Mouse (Mus musculus) WW6 (cell line): ENCODE results near the gene Gm3373.
"Not testable (repeated sequence)": the region's sequence is repeated elsewhere in the genome, so short reads cannot be mapped to it uniquely, and the experiment has no call there.

ENCODE experiments used
- DNase-seq: peaks from one replicate; pipeline ENCODE4 v3.0.0-alpha.2; 2013; ENCODE audit warnings: low read depth, low spot score

Gene Gm3373

GRCm38 (mm10) chr14:5741477-5741876 lies at the start of gene Gm3373:
Gene Gm3373, minus strand, starts transcription at chr14:5741577.
- not testable (repeated sequence) for DNase-seq

DNA sequence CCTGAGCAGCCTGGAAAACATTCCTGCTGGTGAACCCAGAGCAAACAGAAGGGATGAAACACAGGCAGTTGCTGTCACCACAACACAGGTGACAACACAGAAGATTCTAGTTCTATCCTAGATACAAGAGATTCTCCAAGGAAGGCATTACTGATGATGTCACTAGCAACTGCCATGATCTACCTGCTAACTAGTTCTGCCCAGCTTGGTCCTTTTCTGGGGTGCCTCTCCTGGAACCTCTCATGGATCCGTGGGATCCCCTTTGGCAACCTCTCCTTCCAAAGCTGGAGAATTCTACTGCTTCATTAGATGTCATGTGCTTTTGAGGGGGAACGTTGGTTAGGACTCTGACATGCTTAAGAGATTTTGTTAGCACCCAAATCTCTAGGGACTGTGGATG lies 54.0 kb downstream of the Gm3373 start, which contains the start of gene Gm9603:
Gm9603 (minus strand) TSS at position 101 of the 400 bp plus-strand sequence.
- not testable (repeated sequence) for DNase-seq
